Mouse (Mus musculus): Measurements from ENCODE around the gene Ctcfl. TPM values are rescaled to one million over a fixed set of nuclear protein-coding genes. Genes with fewer than 3 reads are reported as not detected.

Ctcfl gene
- polyA plus RNA-seq (2015; fragmentation: Illumina TruSeq; extraction: RNeasy Lipid Tissue Mini Kit (QIAGEN cat#74804); ENCODE audit: low read depth, low replicate concordance), result not detected

DNA sequence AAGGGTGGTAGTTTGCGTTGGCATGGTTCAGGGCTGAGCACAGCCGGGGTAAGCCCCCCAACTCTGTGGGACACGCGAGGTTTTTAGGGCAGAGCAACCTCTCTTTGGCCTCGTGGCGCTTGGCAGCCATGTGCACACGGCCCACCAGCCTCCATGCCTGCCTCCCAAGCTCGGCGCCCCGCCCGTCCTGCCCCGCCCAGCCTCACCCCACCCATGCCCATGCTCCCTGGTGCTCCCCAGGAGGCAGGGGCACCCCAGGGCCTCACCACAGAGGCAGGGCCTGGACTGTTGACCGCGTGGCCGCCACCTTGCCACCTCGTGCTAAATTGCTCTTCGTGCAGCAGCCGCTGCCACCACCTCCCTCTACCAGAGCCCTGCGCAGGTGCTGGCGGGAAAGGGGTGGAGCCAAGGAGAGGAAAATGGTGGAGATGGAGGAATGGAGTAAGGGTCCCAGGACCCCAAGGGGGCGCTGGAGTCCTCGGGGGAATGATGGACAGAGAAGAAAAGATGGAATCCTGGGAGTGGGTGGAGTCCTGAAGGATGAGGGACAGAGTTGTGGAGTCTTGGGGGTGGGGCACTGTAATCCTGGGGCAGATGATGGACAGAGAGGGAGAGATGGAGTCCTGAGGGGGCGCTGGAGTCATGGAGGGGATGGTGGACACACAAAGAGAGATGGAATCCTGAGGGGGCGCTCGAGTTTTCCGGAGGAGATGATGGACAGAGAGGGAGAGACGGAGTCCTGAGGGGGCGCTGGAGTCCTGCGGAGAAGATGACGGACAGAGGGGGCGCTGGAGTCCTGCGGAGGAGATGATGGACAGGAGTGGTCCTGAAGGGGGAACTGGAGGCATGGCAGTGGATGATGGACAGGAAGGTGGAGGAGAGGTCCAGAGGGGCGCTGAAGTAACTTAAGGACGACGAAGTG, at the start of gene Ctcfl:
TSS of gene Ctcfl (minus strand) at position 503 of the 922 bp plus-strand sequence.

DNA sequence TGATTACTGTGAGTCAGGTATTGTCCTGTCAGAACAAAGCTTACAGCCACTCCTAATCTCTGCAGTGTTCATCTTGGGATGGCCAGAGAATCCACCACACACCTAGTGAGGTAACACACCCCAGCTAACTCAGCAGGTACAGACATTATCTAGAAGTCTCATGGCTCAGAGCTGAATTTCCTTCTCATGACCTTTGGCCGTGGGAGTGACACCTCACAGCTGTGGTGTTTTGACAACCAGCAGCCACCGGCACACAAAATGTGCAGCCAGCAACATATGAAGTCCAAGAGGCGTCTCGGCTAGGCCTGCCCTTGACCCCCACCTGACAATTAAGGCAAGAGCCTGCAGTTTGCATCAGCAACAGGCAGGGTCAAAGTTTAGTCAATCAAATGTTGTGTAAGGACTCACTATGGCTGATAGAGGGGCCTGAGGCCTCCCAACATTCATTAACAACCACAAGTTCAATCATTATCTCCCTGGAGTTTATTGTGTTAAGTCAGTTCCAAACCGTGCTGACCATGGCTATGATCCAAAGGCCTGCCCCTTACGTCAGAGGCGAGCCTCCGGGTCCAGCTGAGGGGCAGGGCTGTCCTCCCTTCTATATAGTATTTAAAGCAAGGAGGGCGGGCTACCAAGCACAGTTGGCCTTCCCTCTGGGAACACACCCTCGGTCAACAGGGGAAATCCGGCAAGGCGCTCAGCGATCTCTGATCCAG, 33.3 kb upstream of the Ctcfl start, which contains the start of gene Pck1:
TSS of gene Pck1 (plus strand) at position 613 of the 716 bp plus-strand sequence.

Other genes starting within 250 kb of the Ctcfl start
- gene Bmp7, start 179.2 kb downstream of the Ctcfl start, polyA plus RNA-seq (2015; fragmentation: Illumina TruSeq; extraction: RNeasy Lipid Tissue Mini Kit (QIAGEN cat#74804); ENCODE audit: low read depth, low replicate concordance), result 5.8 TPM
- 0.49 TPM for gene Spo11, start 141.8 kb downstream of the Ctcfl start, polyA plus RNA-seq (2015; fragmentation: Illumina TruSeq; extraction: RNeasy Lipid Tissue Mini Kit (QIAGEN cat#74804); ENCODE audit: low read depth, low replicate concordance)
- gene Rae1, start 119.4 kb downstream of the Ctcfl start, polyA plus RNA-seq (2015; fragmentation: Illumina TruSeq; extraction: RNeasy Lipid Tissue Mini Kit (QIAGEN cat#74804); ENCODE audit: low read depth, low replicate concordance), result 60.5 TPM
- gene Rbm38, start 99.0 kb downstream of the Ctcfl start, polyA plus RNA-seq (2015; fragmentation: Illumina TruSeq; extraction: RNeasy Lipid Tissue Mini Kit (QIAGEN cat#74804); ENCODE audit: low read depth, low replicate concordance), result 2.1 TPM
- not detected for gene Pck1, start 33.5 kb upstream of the Ctcfl start, polyA plus RNA-seq (2015; fragmentation: Illumina TruSeq; extraction: RNeasy Lipid Tissue Mini Kit (QIAGEN cat#74804); ENCODE audit: low read depth, low replicate concordance)
- 0.51 TPM for gene Zbp1, start 99.4 kb upstream of the Ctcfl start, polyA plus RNA-seq (2015; fragmentation: Illumina TruSeq; extraction: RNeasy Lipid Tissue Mini Kit (QIAGEN cat#74804); ENCODE audit: low read depth, low replicate concordance)
- 21.4 TPM for gene Pmepa1, start 157.0 kb upstream of the Ctcfl start, polyA plus RNA-seq (2015; fragmentation: Illumina TruSeq; extraction: RNeasy Lipid Tissue Mini Kit (QIAGEN cat#74804); ENCODE audit: low read depth, low replicate concordance)